Mouse (Mus musculus): ENCODE data around the gene Hnrnpul2. TPM values are rescaled to one million over a fixed set of nuclear protein-coding genes. Genes with fewer than 3 reads are reported as not detected.
A peak's percentile ranks its signal among the peaks of the same experiment; 100 is the strongest.

Hnrnpul2 gene
- total and polyA plus RNA-seq, 3 experiments: 39.4 to 174 (median 106) TPM

GRCm38 (mm10) chr19:8844371-8845129, 24.7 kb downstream of the Hnrnpul2 start (continued):
- TF ChIP-seq HCFC1 (IDR thresholded peaks at IDR 0.05; ENCODE audit: low read depth, low read length) (no peak), MAX (IDR thresholded peaks at IDR 0.05; ENCODE audit: low read length) (no peak), ZC3H11A (IDR thresholded peaks at IDR 0.05; ENCODE audit: low read depth, low read length) (peak; percentile 64)

- H3K27ac ChIP-seq (ENCODE audit: control insufficient read depth, low read depth, low read length): no peak overlapping the region
- H3K36me3 ChIP-seq (ENCODE audit: control insufficient read depth in 1 of 2, insufficient read depth in 2 of 2, low read length in 2 of 2): peaks cover 0 to 2% of the 10 kb centered on the region in 2 experiments; a peak in 2 of 4 replicates
- H3K4me3 ChIP-seq (ENCODE audit: control insufficient read depth in 1 of 2, insufficient read depth in 1 of 2, low read depth in 2 of 2, low read length in 2 of 2): no peak overlapping the region
- TF ChIP-seq SMC3 (IDR thresholded peaks at IDR 0.05; ENCODE audit: low read depth, low read length): no peak
- TF ChIP-seq USF2 (IDR thresholded peaks at IDR 0.05; ENCODE audit: borderline replicate concordance in 1 of 2, insufficient read depth in 1 of 2, low read depth in 1 of 2, low read length in 2 of 2): no peak
- TF ChIP-seq ZMIZ1 (IDR thresholded peaks at IDR 0.05; ENCODE audit: low read depth, low read length): no peak
- TF ChIP-seq ZNF384 (IDR thresholded peaks at IDR 0.05; ENCODE audit: low read depth, low read length): no peak
- no peak for TF ChIP-seq NELFE (IDR thresholded peaks at IDR 0.05; ENCODE audit: low read depth, low read length)
- TF ChIP-seq CHD1 (IDR thresholded peaks at IDR 0.05; ENCODE audit: low read depth, low read length): no peak
- no peak for TF ChIP-seq MAFK (IDR thresholded peaks at IDR 0.05; ENCODE audit: borderline replicate concordance, low read depth, low read length)
- no peak for TF ChIP-seq ZC3H11A (IDR thresholded peaks at IDR 0.05; ENCODE audit: low read depth, low read length)
- no peak overlapping the region for H3K9ac ChIP-seq (ENCODE audit: control insufficient read depth, low read depth, low read length, poor library complexity, severe bottlenecking)
- H3K9me3 ChIP-seq (replicated peaks; ENCODE audit: insufficient read depth, low read length): no peaks in the 10 kb centered on the region
- no peaks in the 10 kb centered on the region for H3K4me1 ChIP-seq (ENCODE audit: control insufficient read depth in 1 of 2, insufficient read depth in 2 of 2, low read length in 2 of 2)
- H3K79me2 ChIP-seq (ENCODE audit: control insufficient read depth, insufficient read depth, low read length, poor library complexity): no peaks in the 10 kb centered on the region
- DNase-seq (ENCODE audit: low read depth, low spot score): no peak
- H3K27me3 ChIP-seq (ENCODE audit: control insufficient read depth in 1 of 2, insufficient read depth in 2 of 2, low read length in 2 of 2): no peaks in the 10 kb centered on the region
Observed at GRCm38 (mm10) chr19:8848356-8848755, 28.5 kb downstream of the Hnrnpul2 start.

- H3K27me3 ChIP-seq (ENCODE audit: control insufficient read depth in 1 of 2, insufficient read depth in 2 of 2, low read length in 2 of 2): no peaks in the 10 kb centered on the region
- TF ChIP-seq TAL1 (IDR thresholded peaks at IDR 0.05; ENCODE audit: low read length) (no peak), POLR2AphosphoS5 (IDR thresholded peaks at IDR 0.05; ENCODE audit: borderline replicate concordance, low read depth, low read length) (no peak), HCFC1 (IDR thresholded peaks at IDR 0.05; ENCODE audit: low read depth, low read length) (no peak), ZC3H11A (IDR thresholded peaks at IDR 0.05; ENCODE audit: low read depth, low read length) (no peak), MYB (IDR thresholded peaks at IDR 0.05; ENCODE audit: low read depth, low read length) (no peak), E2F4 (IDR thresholded peaks at IDR 0.05; ENCODE audit: borderline replicate concordance, low read depth, low read length) (no peak)
- H3K79me2 ChIP-seq (ENCODE audit: control insufficient read depth, insufficient read depth, low read length, poor library complexity): no peaks in the 10 kb centered on the region
- H3K4me3 ChIP-seq (ENCODE audit: control insufficient read depth in 1 of 2, insufficient read depth in 1 of 2, low read depth in 2 of 2, low read length in 2 of 2): no peak within 1 kb of the TSS
- no peaks in the 10 kb centered on the region; a peak in 2 of 4 replicates for H3K36me3 ChIP-seq (ENCODE audit: control insufficient read depth in 1 of 2, insufficient read depth in 2 of 2, low read length in 2 of 2)
- no peaks in the 10 kb centered on the region for H3K9me3 ChIP-seq (replicated peaks; ENCODE audit: insufficient read depth, low read length)
- H3K9ac ChIP-seq (ENCODE audit: control insufficient read depth, low read depth, low read length, poor library complexity, severe bottlenecking): no peak within 1 kb of the TSS
- no peak for DNase-seq (ENCODE audit: low read depth, low spot score)
- no peak within 1 kb of the TSS for H3K27ac ChIP-seq (ENCODE audit: control insufficient read depth, low read depth, low read length)
- H3K4me1 ChIP-seq (ENCODE audit: control insufficient read depth in 1 of 2, insufficient read depth in 2 of 2, low read length in 2 of 2): no peaks in the 10 kb centered on the region
Observed at GRCm38 (mm10) chr19:8850402-8850901, 30.6 kb downstream of the Hnrnpul2 start, which contains the start of gene Lrrn4cl. TSS of gene Lrrn4cl (plus strand) at chr19:8850768.
